Mouse (Mus musculus) myocyte (in vitro differentiated cells): Measurements from ENCODE around the gene Skp1a. TPM values are rescaled to one million over a fixed set of nuclear protein-coding genes. Genes with fewer than 3 reads are reported as not detected.

Source experiments
- H3K27me3 ChIP-seq: one replicate; pipeline ENCODE4 v1.6.1; 2011; ENCODE audit not compliant: control insufficient read depth, insufficient read depth, insufficient read length
- H3K36me3 ChIP-seq: one replicate; pipeline ENCODE4 v1.6.1; 2011; ENCODE audit not compliant: control insufficient read depth, insufficient read depth
- H3K4me2 ChIP-seq: one replicate; pipeline ENCODE4 v1.6.1; 2011; ENCODE audit warnings: low read depth, control low read depth
- H3K4me3 ChIP-seq: one replicate; pipeline ENCODE4 v1.5.1; 2011; ENCODE audit warnings: mild to moderate bottlenecking, control low read depth, moderate library complexity
- H3K79me2 ChIP-seq: one replicate; pipeline ENCODE4 v1.6.1; 2011; ENCODE audit not compliant: control insufficient read depth, insufficient read depth
- H3ac ChIP-seq: one replicate; pipeline ENCODE4 v1.6.1; 2011; ENCODE audit not compliant: control insufficient read depth, insufficient read length
- CEBPB ChIP-seq: IDR thresholded peaks from 2 replicates; pipeline ENCODE4 v1.6.1; 2011; ENCODE audit warnings: mild to moderate bottlenecking, moderate library complexity; ENCODE audit not compliant: poor library complexity, insufficient read depth, severe bottlenecking
- E2F4 ChIP-seq: IDR thresholded peaks from one replicate; pipeline ENCODE4 v1.6.1; 2011; ENCODE audit warnings: mild to moderate bottlenecking, control low read depth, moderate library complexity; ENCODE audit not compliant: insufficient read depth
- MAX ChIP-seq: IDR thresholded peaks from one replicate; pipeline ENCODE4 v1.6.1; 2011; ENCODE audit warnings: low read depth, mild to moderate bottlenecking, control low read depth
- MYOD1 ChIP-seq, 3 experiments: IDR thresholded peaks; one replicate each; pipeline ENCODE4 v1.6.1; 2011; ENCODE audit warnings: control low read depth in 2 of 3, low read depth in 2 of 3, mild to moderate bottlenecking in 2 of 3, moderate library complexity in 1 of 3; ENCODE audit not compliant: insufficient read length in 2 of 3, control insufficient read depth in 1 of 3
- MYOG ChIP-seq, 3 experiments: IDR thresholded peaks; one replicate each; pipeline ENCODE4 v1.6.1; 2011; ENCODE audit warnings: control low read depth in 2 of 3, low read depth in 2 of 3, mild to moderate bottlenecking in 2 of 3; ENCODE audit not compliant: insufficient read length in 2 of 3, control insufficient read depth in 1 of 3, insufficient read depth in 1 of 3
- POLR2A ChIP-seq: IDR thresholded peaks from one replicate; pipeline ENCODE4 v1.6.1; 2011; ENCODE audit warnings: low read depth, mild to moderate bottlenecking, control low read depth, moderate library complexity; ENCODE audit not compliant: insufficient read length
- POLR2AphosphoS2 ChIP-seq: IDR thresholded peaks from one replicate; pipeline ENCODE4 v1.6.1; 2011; ENCODE audit warnings: low read depth, control low read depth; ENCODE audit not compliant: insufficient read length
- REST ChIP-seq: IDR thresholded peaks from one replicate; pipeline ENCODE4 v1.6.1; 2011; ENCODE audit warnings: mild to moderate bottlenecking, control low read depth, moderate library complexity; ENCODE audit not compliant: insufficient read depth, insufficient read length
- SRF ChIP-seq: IDR thresholded peaks from one replicate; pipeline ENCODE4 v1.6.1; 2011; ENCODE audit warnings: low read depth; ENCODE audit not compliant: control insufficient read depth, insufficient read length
- TCF12 ChIP-seq: IDR thresholded peaks from one replicate; pipeline ENCODE4 v1.6.1; 2011; ENCODE audit warnings: mild to moderate bottlenecking, control low read depth; ENCODE audit not compliant: poor library complexity, insufficient read depth, severe bottlenecking
- TCF3 ChIP-seq: IDR thresholded peaks from one replicate; pipeline ENCODE4 v1.6.1; 2011; ENCODE audit warnings: low read depth, control low read depth; ENCODE audit not compliant: insufficient read length
- USF1 ChIP-seq: IDR thresholded peaks from one replicate; pipeline ENCODE4 v1.6.1; 2011; ENCODE audit warnings: low read depth, mild to moderate bottlenecking, control low read depth, moderate library complexity
- polyA plus RNA-seq: library from polyadenylated mRNA; unstranded; fragments of >200 nt; fragmentation: generic; extraction: Trizol; gene quantifications from one replicate; pipeline ENCODE4 v1.2.1, GENCODE M21; 2012; ENCODE audit warnings: missing spikeins

Gene Skp1a
- polyA plus RNA-seq, 1 experiment: 168 TPM

GRCm38 (mm10) chr11:52222891-52223290 is 8.9 kb upstream of the Skp1a start:
- H3K79me2 ChIP-seq: no peaks in the 10 kb centered on the region
- no peaks in the 10 kb centered on the region for H3K27me3 ChIP-seq
- H3K4me2 ChIP-seq: no peak overlapping the region
- no peaks in the 10 kb centered on the region for H3K36me3 ChIP-seq
- no peak overlapping the region for H3ac ChIP-seq
- TF ChIP-seq MYOG (IDR thresholded peaks at IDR 0.05; ENCODE audit: control insufficient read depth in 1 of 3, insufficient read depth in 1 of 3, insufficient read length in 2 of 3, low read depth in 2 of 3): no peak
- TF ChIP-seq SRF: no peak
- no peak for TF ChIP-seq POLR2A
- no peak for TF ChIP-seq CEBPB
- no peak for TF ChIP-seq E2F4
- TF ChIP-seq TCF12: no peak
- no peak overlapping the region for H3K4me3 ChIP-seq

- no peaks in the 10 kb centered on the region for H3K36me3 ChIP-seq
- TF ChIP-seq POLR2A: no peak
- no peak for TF ChIP-seq TCF12
- TF ChIP-seq TCF3: no peak
- TF ChIP-seq MYOG (IDR thresholded peaks at IDR 0.05; ENCODE audit: control insufficient read depth in 1 of 3, insufficient read depth in 1 of 3, insufficient read length in 2 of 3, low read depth in 2 of 3): no peak
- TF ChIP-seq CEBPB: no peak
- no peak for TF ChIP-seq MAX
- no peak for TF ChIP-seq POLR2AphosphoS2
- no peaks in the 10 kb centered on the region for H3K27me3 ChIP-seq
- no peak overlapping the region for H3K4me3 ChIP-seq
- H3ac ChIP-seq: no peak overlapping the region
- no peaks in the 10 kb centered on the region for H3K79me2 ChIP-seq
- H3K4me2 ChIP-seq: no peak overlapping the region
These were observed 7.7 kb upstream of the Skp1a start for GRCm38 (mm10) chr11:52223968-52224682.

- no peaks in the 10 kb centered on the region for H3K79me2 ChIP-seq
- H3K36me3 ChIP-seq: no peaks in the 10 kb centered on the region
- TF ChIP-seq TCF12 (no peak), MYOD1 (IDR thresholded peaks at IDR 0.05; ENCODE audit: control insufficient read depth in 1 of 3, insufficient read length in 2 of 3, low read depth in 2 of 3) (no peak), POLR2AphosphoS2 (no peak), E2F4 (no peak), REST (no peak), POLR2A (no peak), USF1 (no peak), CEBPB (no peak), SRF (no peak), MYOG (IDR thresholded peaks at IDR 0.05; ENCODE audit: control insufficient read depth in 1 of 3, insufficient read depth in 1 of 3, insufficient read length in 2 of 3, low read depth in 2 of 3) (no peak), TCF3 (no peak), MAX (no peak)
- no peak overlapping the region for H3ac ChIP-seq
- no peaks in the 10 kb centered on the region for H3K27me3 ChIP-seq
- H3K4me2 ChIP-seq: no peak overlapping the region
- H3K4me3 ChIP-seq: no peak overlapping the region
These were observed 5.7 kb upstream of the Skp1a start for GRCm38 (mm10) chr11:52225986-52226599.

GRCm38 (mm10) chr11:52227053-52227452 is 4.7 kb upstream of the Skp1a start:
- Histone ChIP-seq H3K4me2 (no peak overlapping the region), H3K27me3 (no peaks in the 10 kb centered on the region), H3K79me2 (peaks cover 1% of the 10 kb centered on the region), H3K36me3 (no peaks in the 10 kb centered on the region), H3ac (no peak overlapping the region), H3K4me3 (no peak overlapping the region)
- no peak for TF ChIP-seq MYOG (IDR thresholded peaks at IDR 0.05; ENCODE audit: control insufficient read depth in 1 of 3, insufficient read depth in 1 of 3, insufficient read length in 2 of 3, low read depth in 2 of 3)
- no peak for TF ChIP-seq POLR2AphosphoS2
- no peak for TF ChIP-seq TCF3
- TF ChIP-seq CEBPB: no peak
- no peak for TF ChIP-seq USF1
- no peak for TF ChIP-seq SRF
- TF ChIP-seq REST: no peak
- TF ChIP-seq MAX: no peak
- no peak for TF ChIP-seq POLR2A
